Mouse (Mus musculus) heart, adult 8-10 months (tissue): Measurements from ENCODE around the gene Hsfy2. TPM values are rescaled to one million over a fixed set of nuclear protein-coding genes. Genes with fewer than 3 reads are reported as not detected.

ENCODE experiments used
- DNase-seq: peaks from one replicate; pipeline ENCODE4 v3.0.0; 2022; ENCODE audit warnings: low spot score
- total RNA-seq, 4 experiments: library from RNA; stranded (reverse); gene quantifications; 2 replicates each; pipeline ENCODE4 v1.2.4; 2022

Gene Hsfy2
- not detected for total RNA-seq

DNA sequence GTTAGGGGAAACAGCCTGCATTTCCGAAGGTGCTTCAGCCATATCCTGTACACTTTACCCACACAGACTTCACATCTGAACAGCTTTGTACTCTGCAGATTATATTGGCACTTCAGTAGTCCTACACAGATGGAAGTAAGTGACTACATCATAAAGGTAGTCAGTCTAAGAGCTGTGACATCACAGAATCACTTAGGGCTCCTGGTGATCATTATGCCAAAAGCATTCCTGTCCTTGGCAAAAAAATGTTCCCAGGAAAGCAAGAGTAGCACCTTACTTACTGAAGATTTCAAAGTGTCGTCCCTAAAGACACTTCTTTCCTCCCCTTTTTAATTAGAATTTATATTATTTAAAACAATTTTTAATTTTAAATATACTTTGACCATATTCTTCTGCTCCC, at the start of gene Hsfy2:
Gene Hsfy2, minus strand, starts transcription at position 101 of the 400 bp plus-strand sequence.
- DNase-seq: no peak

GRCm38 (mm10) chr1:56685053-56685557, 47.9 kb upstream of the Hsfy2 start:
- no peak for DNase-seq

DNA sequence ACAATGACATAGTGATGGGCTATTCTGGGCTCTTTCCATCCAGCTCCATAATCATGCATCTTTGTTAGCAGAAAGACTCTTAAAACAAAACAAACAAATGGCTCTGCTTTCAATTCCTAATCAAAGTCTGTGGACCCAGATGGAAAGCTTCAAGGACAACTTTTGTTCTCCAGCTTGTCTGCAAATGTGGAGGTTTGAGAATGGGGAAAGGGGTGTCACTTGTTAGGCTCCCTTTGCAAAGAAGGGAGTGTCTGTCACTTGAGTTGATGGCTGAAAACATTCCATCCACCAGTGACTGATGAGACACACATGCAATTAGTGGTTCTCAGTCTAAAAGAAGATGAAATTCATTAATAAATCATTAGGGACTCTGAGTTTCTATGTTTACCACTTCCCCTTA, 47.3 kb upstream of the Hsfy2 start:
- no peak for DNase-seq

DNA sequence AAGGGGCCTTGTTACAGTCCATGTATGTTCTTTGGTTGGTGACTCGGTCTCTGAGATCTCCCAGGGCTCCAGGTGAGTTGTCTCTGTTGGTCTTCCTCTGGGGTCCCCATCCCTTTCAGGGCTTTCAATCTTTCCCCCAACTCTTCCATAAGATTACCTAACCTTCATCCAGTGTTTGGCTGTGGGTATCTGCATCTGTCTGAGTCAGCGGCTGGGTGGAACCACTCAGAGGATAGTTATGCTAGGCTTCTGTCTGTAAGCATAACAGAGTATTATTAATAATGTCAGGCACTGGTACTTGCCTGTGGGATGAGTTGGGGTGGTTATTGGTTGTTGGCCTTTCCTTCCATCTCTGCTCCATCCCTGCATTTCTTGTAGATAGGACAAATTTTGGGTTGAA, 44.0 kb upstream of the Hsfy2 start:
- DNase-seq: no peak

- DNase-seq: no peak
Observed at GRCm38 (mm10) chr1:56675253-56675652, 38.0 kb upstream of the Hsfy2 start.

DNA sequence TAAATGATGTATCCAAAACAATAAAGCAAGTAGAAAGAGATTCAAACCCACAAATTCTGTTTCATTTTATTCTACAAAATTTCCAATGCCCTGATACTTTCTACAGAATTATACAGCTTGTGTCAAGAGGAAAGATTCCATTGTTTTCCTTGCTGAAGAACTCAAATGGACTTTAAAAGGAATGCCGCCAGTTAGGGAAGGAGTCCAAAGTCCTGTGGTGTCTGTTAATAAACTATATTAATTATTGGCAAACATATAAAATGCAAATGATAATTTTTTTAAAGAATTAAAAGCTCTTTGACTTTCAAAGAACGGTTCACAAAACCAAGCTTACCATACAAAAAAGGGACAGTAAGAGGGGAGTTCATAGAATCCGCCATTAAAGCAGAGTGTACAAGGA, 37.4 kb upstream of the Hsfy2 start:
- DNase-seq: no peak

DNA sequence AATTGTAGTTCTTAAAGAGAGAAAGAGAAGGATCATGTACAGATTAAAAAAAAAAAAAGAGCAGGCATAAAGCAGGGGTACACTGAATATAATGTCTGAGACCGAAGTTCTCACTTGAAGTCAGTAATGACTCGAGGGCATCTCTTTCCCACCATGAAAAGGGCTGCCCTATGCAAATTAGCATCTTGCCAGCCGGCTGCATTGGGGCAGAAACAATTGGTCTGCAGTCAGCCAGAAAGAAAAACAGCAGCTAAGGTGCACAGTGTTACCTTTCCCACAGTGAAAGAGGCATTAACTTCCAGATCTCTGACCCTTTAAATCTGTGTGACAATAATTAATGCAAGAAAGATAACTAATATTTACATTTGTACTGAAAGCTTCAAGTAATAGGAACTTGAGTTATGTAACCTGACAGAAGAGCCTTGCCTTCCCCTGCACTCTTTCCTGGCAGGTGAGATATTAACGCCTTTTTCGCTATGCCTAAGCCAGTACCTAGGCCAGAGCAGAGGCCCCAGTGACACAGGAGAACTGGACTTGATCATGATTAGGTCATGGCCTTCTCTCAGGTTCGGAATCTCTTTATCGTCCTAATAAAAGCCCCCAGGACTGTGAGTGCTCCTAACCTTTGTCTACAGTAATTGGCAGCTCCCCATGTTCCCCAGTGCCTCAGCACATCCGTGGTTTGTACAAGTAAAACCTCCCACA, 34.2 kb upstream of the Hsfy2 start:
- no peak for DNase-seq

- DNase-seq: no peak
Observed at GRCm38 (mm10) chr1:56670509-56670908, 33.3 kb upstream of the Hsfy2 start.

- no peak for DNase-seq
Observed at GRCm38 (mm10) chr1:56664606-56665005, 27.4 kb upstream of the Hsfy2 start.

GRCm38 (mm10) chr1:56626824-56627223, 10.4 kb downstream of the Hsfy2 start:
- DNase-seq: no peak

GRCm38 (mm10) chr1:56624304-56624703, 12.9 kb downstream of the Hsfy2 start:
- no peak for DNase-seq

DNA sequence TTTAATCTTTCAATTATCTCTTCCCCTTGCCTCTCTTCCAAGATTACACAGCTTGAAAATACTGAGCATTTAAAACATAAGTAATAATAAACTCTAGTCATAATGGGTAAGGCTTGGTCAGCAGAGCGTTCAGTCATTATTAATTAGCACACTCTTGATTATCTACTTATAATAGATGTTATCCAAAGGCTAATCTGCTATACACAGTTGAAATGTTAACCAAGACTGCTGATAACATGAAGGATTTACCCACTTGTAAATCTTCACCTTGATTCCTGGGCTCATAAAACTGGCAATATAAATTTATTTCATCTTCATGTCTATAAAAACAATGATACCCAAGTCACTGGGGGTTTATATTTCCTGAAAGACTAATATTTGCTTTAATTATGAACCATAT, 24.9 kb downstream of the Hsfy2 start:
- no peak for DNase-seq
